Mouse (Mus musculus) cortical plate, adult 2 months (tissue): Measurements from ENCODE around the gene Hmgb4. TPM values are rescaled to one million over a fixed set of nuclear protein-coding genes. Genes with fewer than 3 reads are reported as not detected.

Experiments
- H3K27ac ChIP-seq: fragments of 200-500 bp; 2 replicates; pipeline ENCODE4 v1.5.1; 2012; ENCODE audit warnings: low read length, control low read depth, inconsistent platforms; ENCODE audit not compliant: insufficient read depth
- H3K4me1 ChIP-seq: fragments of 200-500 bp; 2 replicates; pipeline ENCODE4 v1.6.1; 2011; ENCODE audit warnings: low read length; ENCODE audit not compliant: control insufficient read depth, insufficient read depth
- H3K4me3 ChIP-seq: fragments of 200-500 bp; 2 replicates; pipeline ENCODE4 v1.5.1; 2011; ENCODE audit warnings: mild to moderate bottlenecking, low read length, control low read depth; ENCODE audit not compliant: insufficient read depth
- CTCF ChIP-seq: fragments of 200-500 bp; IDR thresholded peaks from 2 replicates; pipeline ENCODE4 v1.5.1; 2011; ENCODE audit warnings: mild to moderate bottlenecking, control low read depth, low read length; ENCODE audit not compliant: insufficient read depth; ENCODE audit errors: extremely low read depth
- POLR2A ChIP-seq: fragments of 200-500 bp; IDR thresholded peaks from 2 replicates; pipeline ENCODE4 v1.6.1; 2011; ENCODE audit warnings: mild to moderate bottlenecking, low read length, control low read depth; ENCODE audit not compliant: insufficient read depth; ENCODE audit errors: extremely low read depth
- polyA plus RNA-seq: library from polyadenylated mRNA; depleted of rRNA; stranded (reverse); fragments of >200 nt; gene quantifications from 2 replicates; pipeline ENCODE4 v1.2.3, GENCODE M21; 2012; rRNA removed

Hmgb4 gene
- not detected in 2 replicates for polyA plus RNA-seq

GRCm38 (mm10) chr4:128260907-128261560 lies at the start of gene Hmgb4:
Gene Hmgb4 (minus strand): TSS chr4:128260957.
- Histone ChIP-seq H3K4me1 (peaks cover 10% of the 10 kb centered on the region), H3K27ac (no peak within 1 kb of the TSS), H3K4me3 (no peak within 1 kb of the TSS)
- TF ChIP-seq CTCF (no peak), POLR2A (no peak)

GRCm38 (mm10) chr4:128306011-128306410 lies 45.3 kb upstream of the Hmgb4 start:
- Histone ChIP-seq H3K4me3 (no peak overlapping the region), H3K27ac (no peak overlapping the region), H3K4me1 (peaks cover 5% of the 10 kb centered on the region; the same call in 1 of the 2 replicates)
- no peak for TF ChIP-seq CTCF
- no peak for TF ChIP-seq POLR2A

- H3K4me3 ChIP-seq: no peak overlapping the region
- no peak overlapping the region for H3K27ac ChIP-seq
- peaks cover 5% of the 10 kb centered on the region; the same call in 1 of the 2 replicates for H3K4me1 ChIP-seq
- TF ChIP-seq POLR2A: no peak
- TF ChIP-seq CTCF: no peak
Measured at GRCm38 (mm10) chr4:128304049-128304448, 43.3 kb upstream of the Hmgb4 start.

GRCm38 (mm10) chr4:128288095-128288494 lies 27.3 kb upstream of the Hmgb4 start:
- Histone ChIP-seq H3K27ac (no peak overlapping the region), H3K4me3 (no peak overlapping the region), H3K4me1 (peaks cover 1% of the 10 kb centered on the region; the same call in 1 of the 2 replicates)
- TF ChIP-seq CTCF: no peak
- no peak for TF ChIP-seq POLR2A

GRCm38 (mm10) chr4:128285009-128285408 lies 24.3 kb upstream of the Hmgb4 start:
- no peak overlapping the region for H3K4me3 ChIP-seq
- TF ChIP-seq CTCF: no peak
- no peak for TF ChIP-seq POLR2A
- no peak overlapping the region for H3K27ac ChIP-seq
- peaks cover 1% of the 10 kb centered on the region; the same call in 1 of the 2 replicates for H3K4me1 ChIP-seq

GRCm38 (mm10) chr4:128275586-128275985 lies 14.8 kb upstream of the Hmgb4 start:
- peaks cover 13% of the 10 kb centered on the region for H3K4me1 ChIP-seq
- TF ChIP-seq CTCF: no peak
- TF ChIP-seq POLR2A: no peak
- H3K27ac ChIP-seq: no peak overlapping the region
- H3K4me3 ChIP-seq: no peak overlapping the region

- no peak overlapping the region for H3K27ac ChIP-seq
- peaks cover 13% of the 10 kb centered on the region for H3K4me1 ChIP-seq
- TF ChIP-seq POLR2A: no peak
- no peak for TF ChIP-seq CTCF
- no peak overlapping the region for H3K4me3 ChIP-seq
Measured at GRCm38 (mm10) chr4:128275116-128275515, 14.4 kb upstream of the Hmgb4 start.

- no peak overlapping the region for H3K4me3 ChIP-seq
- TF ChIP-seq CTCF: no peak
- no peak for TF ChIP-seq POLR2A
- H3K4me1 ChIP-seq: peaks cover 13% of the 10 kb centered on the region
- no peak overlapping the region for H3K27ac ChIP-seq
Measured at GRCm38 (mm10) chr4:128273146-128273545, 12.4 kb upstream of the Hmgb4 start.

- H3K4me1 ChIP-seq: peaks cover 13% of the 10 kb centered on the region
- H3K4me3 ChIP-seq: no peak overlapping the region
- H3K27ac ChIP-seq: no peak overlapping the region
- TF ChIP-seq POLR2A (no peak), CTCF (no peak)
Measured at GRCm38 (mm10) chr4:128272501-128272900, 11.7 kb upstream of the Hmgb4 start.

- TF ChIP-seq POLR2A: no peak
- Histone ChIP-seq H3K4me3 (no peak overlapping the region), H3K27ac (no peak overlapping the region), H3K4me1 (peaks cover 11% of the 10 kb centered on the region)
Measured at GRCm38 (mm10) chr4:128270931-128271330, 10.2 kb upstream of the Hmgb4 start.

- Histone ChIP-seq H3K4me1 (peaks cover 11% of the 10 kb centered on the region), H3K4me3 (no peak overlapping the region), H3K27ac (no peak overlapping the region)
- no peak for TF ChIP-seq POLR2A
- TF ChIP-seq CTCF: no peak
Measured at GRCm38 (mm10) chr4:128270177-128270576, 9.4 kb upstream of the Hmgb4 start.
